Mouse (Mus musculus): Measurements from ENCODE around the gene Xpo4.

The Xpo4 gene

DNA sequence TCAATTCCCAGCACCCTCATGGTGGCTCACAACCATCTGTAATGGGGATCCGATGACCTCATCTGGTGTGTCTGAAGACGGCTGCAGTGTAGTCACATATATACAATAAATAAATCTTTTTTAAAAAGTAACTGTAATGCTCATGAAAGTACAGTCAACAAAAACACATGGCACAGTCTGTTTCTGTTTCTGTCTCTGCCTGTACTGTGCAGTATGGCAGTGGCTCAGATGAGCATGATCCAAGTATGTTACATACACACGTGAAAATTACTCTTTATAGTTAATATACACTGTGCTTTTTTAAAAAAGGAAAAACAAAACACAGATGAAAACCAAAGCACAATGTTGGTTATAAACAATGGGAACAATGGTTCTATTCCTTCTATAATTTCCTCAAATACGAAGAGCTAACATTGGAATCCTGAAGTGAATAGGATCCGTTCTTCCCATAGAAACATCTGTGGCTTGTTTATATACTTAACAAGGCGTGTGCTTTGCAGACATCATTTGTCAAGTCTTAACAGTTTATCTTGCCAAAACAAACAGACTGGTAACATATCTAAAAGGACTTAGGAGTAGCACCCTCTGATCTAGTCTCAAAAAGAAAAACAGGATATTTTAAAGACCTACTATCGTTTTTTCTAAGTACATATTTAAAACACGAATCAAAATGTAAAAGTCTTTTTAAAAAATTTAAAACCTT lies 58.4 kb downstream of the Xpo4 start:
- DNase-seq (ENCODE audit: low spot score), result no peak

DNA sequence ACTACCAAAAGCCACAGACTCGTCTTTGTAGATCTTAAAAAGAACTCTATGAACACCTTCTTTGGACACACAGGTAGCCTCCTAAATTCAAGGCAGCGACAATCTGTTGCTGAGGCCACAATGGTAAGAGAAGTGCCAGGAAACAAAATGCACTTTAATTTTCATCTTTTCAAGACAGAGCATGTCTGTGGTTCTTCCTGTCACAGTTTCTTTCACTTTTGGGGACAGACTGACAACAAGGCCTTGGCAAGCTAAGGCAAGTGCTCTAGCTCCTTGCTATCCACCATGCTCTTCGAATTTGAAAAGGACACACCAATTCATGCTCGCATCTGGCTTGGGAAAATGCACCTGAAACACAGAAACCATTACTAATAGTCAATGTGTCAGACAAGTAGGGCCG lies 72.0 kb downstream of the Xpo4 start:
- DNase-seq (ENCODE audit: low spot score), result no peak

DNA sequence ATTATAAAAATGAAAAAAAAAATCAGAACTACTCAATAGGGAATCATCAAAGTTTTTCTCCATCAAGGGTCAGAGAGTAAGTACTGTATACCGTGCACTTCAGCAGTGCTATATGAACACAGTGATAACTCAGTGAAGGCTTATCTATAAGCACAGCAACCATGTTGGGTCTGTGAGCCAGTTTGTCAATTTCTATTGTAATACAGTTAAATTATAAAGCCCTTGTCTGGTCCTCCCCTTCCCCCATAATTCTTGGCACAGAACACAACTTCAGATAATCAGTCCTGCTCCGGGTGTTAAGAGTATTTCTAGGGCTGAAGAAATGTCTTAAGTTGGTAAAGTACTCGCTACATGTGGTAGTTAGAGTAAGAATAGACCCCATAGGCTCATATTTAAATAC lies 73.4 kb downstream of the Xpo4 start:
- DNase-seq (ENCODE audit: low spot score), result no peak

DNA sequence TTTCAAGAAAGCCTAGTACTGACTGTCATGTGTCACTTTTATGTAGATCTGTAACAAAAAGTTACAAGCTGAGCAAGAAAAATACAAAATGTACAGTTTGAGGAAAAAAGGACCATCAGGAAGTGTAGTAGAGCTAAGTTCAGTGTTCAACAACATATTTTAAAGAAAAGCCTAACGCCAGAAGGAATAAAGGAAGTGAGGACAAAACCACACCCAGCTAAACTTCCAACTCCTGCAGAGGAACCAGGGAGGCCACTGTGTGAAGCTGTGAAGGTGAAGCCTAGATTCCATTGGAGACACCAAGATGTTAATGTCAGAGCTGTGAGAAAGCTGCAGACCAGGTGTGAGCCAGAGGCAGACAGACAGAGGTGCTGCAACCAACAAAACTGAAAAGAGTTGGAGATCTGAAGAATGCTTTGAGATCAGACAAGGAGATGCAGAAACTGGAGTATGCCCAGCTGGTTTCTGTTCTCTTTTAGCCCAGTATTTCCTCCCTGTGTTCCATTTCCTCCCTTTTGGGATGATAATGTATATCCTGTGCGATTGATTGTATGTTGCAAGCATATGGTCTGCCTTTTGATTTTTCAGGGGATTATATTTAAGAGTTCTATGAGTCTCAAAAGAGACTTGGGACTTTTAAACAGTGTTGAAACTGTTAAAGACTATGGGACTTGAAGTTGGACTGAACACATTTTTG lies 88.7 kb downstream of the Xpo4 start:
- DNase-seq (ENCODE audit: low spot score), result no peak

DNA sequence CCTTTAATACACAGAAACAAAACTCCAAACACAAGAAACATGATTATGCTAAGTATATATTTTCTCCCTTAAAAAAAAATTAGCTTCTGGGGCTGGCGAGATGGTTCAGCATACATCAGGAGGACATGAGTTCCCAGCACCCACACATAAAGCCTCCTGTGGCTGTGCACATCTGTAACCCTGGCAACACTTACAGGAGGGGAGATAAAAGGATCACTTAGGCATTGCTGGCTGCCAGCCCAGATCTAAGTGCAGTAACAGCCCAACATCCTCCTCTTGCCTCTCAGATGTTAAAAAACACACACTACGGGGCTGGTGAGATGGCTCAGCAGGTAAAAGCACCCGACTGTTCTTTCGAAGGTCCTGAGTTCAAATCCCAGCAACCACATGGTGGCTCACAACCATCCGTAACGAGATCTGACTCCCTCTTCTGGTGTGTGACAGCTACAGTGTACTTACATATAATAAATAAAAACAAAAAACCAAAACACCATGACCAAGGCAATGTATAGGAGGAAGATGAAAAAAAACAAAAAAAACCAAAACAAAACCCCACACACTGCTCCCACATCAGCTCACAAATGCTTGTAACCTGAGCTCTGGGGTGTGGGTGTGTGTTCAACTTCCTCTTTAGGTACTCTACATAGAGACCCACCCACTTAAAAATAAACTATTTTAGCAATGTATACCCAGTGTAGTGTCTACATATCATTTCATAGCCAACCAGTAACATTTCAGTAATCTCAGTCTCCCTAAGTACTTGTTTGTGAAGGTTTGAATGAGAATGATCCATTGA lies 90.2 kb downstream of the Xpo4 start:
- no peak for DNase-seq (ENCODE audit: low spot score)

DNA sequence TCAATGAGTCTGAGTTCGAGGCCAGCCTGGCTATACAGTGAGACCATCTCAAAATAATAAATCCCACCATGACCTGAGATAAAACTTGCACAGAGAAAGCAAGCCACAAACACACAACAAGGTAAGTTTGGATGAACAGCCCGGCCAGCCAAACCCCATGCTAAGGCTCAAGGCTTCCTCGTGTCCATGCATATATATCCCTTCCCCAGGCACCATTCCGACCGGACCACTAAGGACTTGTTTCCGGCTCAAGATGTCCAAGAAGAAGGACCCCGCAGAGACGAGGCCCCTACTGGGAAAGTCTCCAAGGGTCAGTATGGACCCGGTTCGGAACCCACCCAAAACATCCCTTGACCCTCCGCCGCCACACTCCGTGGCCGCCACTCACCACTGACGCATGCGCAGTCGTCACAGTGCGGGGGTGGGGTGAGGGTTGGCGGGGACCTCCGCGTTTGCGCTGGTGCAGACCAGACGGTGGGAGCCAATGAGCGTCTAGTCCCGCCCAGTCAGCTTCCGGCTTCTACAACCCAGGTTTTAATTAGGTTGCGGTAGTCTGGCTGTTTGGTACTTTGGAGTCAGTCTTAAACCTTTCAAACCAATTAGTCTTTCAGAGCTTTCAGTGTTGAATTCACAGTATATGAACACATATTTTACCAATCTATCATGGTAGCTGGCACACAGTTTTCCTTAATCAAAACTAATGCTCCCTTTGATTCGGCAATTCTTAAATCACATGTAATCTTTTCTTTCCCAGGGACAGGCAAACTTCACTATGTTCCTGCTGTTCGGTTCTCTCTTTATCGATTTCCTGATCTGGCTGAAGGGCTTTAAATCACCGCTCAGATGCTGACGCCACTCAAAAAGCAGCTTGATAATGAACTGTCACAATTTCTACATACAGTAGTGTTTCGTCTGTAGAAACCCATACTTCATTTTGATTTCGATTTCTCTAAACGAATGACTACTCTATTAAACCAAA lies 93.8 kb downstream of the Xpo4 start, which contains the start of gene Eef1akmt1:
Eef1akmt1 (minus strand) TSS at position 458 of the 979 bp plus-strand sequence.
- peak; percentile 96 for DNase-seq (ENCODE audit: low spot score)

DNA sequence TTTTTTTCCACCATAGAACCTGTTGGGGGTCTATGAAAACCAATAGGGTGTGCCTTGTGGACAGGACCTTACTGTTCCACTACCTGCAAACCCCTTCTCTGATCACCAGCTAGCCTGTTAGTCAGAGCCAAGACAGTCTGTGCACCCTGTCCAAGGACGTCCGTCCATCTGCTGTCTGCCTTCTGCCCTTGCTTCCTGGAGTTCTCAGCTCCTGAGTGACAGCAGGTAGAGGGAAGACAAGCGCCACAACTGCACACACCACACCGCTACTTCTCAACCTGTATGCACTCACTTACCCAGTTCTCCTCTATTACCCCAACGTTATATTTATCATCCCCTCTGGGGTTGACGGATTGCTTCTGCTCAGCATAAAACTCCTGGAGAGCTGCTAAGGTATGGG lies 99.6 kb downstream of the Xpo4 start:
- no peak for DNase-seq (ENCODE audit: low spot score)

DNA sequence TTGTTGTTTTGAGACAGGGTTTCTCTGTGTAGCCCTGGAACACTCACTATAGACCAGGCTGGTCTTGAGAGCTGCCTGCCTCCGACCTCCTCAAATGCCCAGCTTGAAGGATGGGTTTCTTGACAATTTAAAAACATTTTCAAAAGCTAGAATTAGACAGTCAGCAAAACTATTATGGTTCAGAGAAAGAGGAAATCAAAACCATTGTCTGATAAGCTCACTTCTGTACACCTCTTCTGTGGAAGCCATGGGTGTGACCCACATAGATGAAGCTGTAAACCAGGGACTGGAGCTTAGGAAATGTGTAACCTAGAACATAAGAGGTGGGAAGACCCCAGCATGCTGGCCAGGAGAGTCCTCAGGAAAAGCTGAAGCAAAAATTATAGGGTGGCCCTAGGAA lies 108.3 kb downstream of the Xpo4 start:
- no peak for DNase-seq (ENCODE audit: low spot score)

DNA sequence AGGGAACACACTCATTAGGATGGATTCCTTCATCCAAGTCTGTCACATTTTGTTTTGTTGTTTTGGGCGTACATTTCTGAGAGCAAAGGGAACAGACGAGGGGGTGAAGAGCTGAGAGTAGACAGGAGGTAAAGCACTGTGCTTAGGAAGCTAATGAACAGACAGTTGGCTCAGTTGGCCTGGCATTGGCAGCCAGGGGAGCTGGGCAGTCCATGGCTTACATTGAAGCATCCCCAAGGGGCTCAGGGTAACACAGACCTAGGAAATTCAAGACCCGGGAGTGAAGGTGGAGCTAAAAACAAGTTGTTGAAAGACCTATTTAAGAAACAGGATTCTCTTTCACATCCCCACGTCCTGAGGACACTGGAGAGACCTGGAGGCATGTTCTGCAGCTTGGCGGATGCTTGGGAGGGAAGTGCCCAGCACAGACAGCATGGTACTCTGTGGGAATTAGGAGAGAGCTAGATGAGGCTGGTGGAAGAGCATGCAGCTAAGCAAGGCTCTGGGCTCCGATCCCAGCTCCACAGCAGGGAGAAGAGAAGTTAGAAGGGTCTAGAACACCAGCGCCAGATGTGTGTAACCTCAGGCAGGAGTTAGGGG lies 109.7 kb downstream of the Xpo4 start:
- DNase-seq (ENCODE audit: low spot score), result no peak

DNA sequence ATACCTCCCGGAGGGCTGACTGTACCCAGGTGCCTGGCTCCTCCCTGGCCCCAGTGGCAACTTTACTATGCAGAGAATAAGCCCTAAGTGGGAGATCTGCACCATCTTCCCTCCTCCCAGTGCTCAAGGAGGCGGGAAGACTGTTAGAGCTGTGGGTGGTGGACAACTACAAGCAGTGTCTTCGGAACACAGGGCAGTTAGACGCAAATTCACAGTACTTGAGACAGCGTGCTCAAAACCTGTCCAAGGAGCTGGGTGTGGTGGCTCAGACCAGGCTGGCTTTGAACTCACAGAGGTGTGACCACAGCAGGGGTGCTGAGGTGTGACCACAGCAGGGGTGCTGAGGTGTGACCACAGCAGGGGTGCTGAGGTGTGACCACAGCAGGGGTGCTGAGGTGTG lies 110.8 kb downstream of the Xpo4 start:
- no peak for DNase-seq (ENCODE audit: low spot score)

DNA sequence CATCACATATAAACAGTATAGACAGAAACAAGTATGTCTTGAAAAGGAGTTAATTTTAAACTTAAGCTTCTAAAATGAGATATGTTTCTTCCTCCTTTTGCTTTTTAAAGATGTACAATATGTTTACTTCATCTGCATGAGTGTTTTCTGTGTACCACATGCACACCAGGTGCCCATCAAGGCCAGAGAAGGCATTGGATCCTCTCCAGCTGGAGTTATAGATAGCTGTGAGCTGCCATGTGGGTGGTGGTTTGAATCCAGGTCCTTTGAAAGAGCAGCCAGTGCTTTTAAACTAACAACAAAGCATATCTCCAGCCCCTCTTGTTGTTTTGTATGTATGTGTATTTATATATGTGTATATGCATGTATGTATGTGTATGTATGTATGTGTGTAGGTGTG lies 112.3 kb downstream of the Xpo4 start:
- DNase-seq (ENCODE audit: low spot score), result no peak

DNA sequence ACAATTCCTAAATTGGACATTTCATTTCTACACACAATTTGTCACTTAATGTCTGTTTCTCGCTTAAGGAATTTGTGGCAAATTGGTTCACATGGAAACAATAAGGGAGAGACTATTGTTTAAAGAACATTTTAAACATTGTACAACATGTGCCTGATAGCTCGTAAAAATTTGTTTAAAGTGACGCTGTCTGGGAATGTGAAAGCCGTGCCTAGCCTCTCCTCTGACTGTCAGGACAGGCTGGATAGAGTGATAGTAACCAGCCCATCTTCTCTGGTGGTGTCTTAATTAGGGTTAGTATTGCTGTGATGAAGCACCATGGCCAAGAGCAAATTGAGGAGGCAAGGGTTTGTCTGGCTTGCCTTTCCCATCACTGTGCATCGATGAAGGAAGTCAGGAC lies 118.2 kb downstream of the Xpo4 start:
- DNase-seq (ENCODE audit: low spot score), result no peak

DNA sequence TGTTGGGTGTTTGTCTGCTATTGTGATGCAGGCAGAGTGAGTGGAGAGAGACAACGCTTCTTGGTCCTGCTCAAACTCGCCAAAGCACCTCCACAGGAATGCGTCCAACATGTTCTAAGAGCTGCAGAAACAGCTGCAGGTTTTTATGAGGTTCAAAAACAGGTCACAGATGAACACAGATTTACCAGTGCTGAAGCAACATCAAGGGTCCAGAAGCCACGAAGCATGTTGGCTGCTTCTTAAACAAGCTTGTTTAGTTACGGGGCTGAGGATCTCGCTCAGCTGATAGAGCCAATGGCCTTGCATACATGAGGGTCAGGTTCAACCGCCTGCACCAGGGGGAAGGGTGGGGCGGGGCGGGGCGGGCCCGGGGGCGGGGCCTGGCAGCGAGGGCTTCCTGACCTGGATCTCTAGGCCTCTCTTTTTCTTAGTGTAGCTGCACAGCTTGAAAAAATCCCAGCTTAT lies 118.6 kb downstream of the Xpo4 start:
- no peak for DNase-seq (ENCODE audit: low spot score)

DNA sequence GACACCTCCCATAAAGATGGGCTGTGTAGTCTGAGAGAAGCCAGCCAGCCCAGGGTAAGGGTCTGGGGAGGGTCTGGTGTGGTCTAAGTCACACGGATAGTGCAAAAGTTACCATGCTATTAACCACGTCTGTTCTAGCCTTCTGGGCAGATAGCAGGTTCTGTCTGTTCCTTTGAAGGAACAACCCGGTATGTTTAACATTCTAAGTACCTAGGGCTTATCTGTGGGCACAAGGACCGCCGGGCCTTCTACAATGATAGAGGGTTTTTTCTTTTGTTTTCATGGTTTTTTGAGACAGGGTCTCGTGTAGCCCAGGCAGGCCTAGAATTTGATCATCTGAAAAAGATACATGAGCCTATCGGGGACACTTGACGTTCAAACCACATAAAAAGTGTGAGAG lies 119.1 kb downstream of the Xpo4 start:
- no peak for DNase-seq (ENCODE audit: low spot score)

DNA sequence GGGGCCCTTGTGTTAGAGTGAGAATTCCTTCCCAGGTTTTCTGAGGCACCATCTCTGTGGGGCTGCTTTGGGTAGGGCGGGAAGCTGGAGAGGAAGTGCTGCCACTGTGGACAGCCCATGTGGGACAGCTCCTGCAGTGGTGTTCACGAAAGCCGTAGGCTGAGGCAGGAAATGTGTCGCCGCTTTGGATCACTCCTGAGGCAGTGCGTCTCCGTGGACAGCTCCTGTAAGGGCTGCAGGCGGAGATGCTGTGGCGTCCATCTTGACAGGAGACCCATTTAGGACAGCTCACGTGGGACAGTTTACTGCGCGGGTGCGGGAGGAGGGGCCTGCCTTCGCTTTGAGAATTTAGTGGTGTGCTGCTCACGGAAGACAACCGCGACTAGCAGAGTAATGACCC lies 119.7 kb downstream of the Xpo4 start:
- DNase-seq (ENCODE audit: low spot score), result no peak

DNA sequence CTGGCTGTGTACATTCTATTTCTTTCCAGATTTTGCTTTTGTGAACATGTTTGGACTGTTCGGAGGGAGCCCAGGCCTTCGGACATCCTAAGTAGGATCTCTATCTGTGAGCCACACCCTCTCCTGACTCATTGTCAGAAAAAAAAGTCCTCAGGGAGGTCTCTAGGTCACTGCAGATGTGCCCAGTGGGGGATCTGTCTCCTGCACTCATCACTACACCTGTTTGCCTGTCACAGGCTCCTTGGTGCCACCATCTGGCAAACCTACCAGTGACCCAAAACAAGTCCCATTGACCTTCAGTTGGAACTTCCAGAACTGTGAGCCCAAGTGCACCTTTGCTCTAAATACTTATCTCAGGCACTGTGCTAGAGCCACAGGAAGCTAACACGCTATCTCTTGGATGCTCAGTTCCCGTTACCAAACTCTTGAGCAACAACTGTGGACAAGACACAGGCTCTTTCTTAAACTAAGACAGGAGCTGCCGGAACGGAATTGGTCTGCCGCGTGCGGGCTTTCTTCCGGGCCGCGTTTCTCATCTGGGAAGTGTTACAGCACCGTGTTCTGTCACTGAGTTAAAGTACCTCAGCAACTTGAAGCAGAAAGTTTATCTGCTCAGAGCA lies 121.7 kb downstream of the Xpo4 start:
- no peak for DNase-seq (ENCODE audit: low spot score)

DNA sequence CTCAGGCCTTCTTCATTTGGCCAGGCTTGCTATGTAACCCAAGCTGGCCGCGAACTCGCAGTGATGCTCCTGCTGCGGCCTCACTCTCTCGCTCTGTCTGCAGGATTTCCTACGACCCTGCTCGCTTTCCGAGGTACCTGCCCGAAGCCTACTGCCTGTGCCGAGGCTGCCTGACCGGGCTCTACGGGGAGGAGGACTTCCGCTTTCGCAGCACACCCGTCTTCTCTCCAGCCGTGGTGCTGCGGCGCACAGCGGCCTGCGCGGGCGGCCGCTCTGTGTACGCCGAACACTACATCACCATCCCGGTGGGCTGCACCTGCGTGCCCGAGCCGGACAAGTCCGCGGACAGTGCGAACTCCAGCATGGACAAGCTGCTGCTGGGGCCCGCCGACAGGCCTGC lies 123.0 kb downstream of the Xpo4 start:
- no peak for DNase-seq (ENCODE audit: low spot score)

DNA sequence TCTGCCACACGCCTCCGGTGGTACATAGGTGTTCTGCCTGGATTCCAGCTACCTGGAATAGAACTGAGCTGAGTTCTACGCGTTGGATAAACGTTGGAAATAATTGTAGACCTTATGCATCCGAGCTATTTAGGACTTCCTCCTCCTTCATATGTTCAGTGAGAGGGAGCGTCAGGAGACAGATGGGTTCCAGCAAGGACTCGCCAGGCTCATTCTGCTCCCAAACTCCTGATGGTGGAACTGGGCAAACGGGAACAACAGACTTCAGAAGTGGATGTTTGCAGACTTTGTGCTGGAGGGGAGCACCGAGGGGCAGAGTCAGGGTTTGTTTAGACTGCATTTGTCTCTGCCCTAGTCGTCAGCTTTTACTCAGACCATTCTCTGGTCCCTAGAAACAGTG lies 124.5 kb downstream of the Xpo4 start:
- DNase-seq (ENCODE audit: low spot score), result no peak

DNA sequence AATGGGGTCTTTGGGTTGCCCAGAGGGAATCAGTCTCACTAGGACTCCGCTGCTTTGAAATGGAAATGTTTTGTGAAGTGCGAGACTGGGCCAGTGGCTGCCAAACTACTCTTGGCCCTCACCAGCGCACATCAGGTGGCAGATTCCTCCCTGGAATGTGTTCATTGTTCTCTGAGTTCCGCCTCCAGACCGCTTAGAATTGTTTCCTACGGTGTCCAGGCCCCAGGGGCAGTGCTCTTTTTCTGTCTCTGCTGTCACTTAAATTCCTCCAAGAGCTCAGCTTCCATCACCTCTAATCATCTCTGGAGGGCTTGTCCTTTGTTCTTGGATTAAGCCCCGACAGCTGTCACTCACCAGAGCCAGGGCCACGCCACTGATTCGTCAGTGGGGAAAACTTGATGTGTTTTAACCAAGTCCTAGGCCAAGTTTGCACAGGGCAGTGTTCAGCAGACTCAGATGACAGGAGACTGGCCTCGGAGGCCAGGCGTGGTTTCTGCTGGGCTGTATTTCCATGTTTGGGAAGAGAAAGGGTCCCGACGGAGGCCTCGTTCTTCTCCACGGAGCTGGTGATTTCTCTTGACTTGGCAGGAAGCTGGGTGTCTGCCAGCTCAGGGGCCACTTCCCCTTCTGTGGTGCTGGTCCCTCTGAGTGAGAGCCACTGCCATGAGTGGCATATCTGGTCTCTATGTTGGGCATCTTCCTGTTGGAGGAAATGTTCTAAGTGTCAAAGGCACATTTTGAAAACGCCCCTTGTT lies 127.8 kb downstream of the Xpo4 start:
- DNase-seq (ENCODE audit: low spot score), result no peak

DNA sequence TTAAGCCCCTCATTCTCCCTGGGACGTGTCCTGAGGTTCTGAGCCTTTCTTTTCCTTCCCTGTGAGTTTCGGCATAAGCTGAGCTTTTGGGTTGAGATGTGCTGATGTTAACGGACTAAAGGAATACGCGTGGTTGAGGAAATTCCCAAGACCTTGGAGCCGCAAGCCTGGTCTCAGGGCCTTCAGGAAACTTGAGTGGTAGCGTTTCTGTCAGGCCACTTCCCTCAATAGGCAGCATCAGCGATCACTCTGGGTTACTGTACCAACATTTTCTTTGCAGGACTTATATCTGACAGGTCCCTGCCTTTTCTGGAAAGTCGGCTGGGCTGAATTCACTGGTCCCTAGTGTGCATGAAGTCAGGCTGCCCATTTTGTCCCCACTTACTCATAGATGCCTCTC lies 128.4 kb downstream of the Xpo4 start:
- no peak for DNase-seq (ENCODE audit: low spot score)

Measured in ovary, postnatal 14 days (tissue).